Mouse (Mus musculus): ENCODE measurements at regions not wholly inside any gene's neighbourhood (a gene's known extent, or its start where the extent isn't known, plus 50 kb on each side); places are given as distances from the start of the nearest gene placed in this dataset.

GRCm38 (mm10) chr17:62280201-62280600, 600.9 kb downstream of the Efna5 start:
- H3K36me3 ChIP-seq (ENCODE audit: control insufficient read depth, insufficient read depth, low read length): no peaks in the 10 kb centered on the region
- 76% methylated on average over 3 of the region's 3 CpGs for WGBS
- H3K27me3 ChIP-seq (replicated peaks; ENCODE audit: control insufficient read depth, insufficient read depth, low read length): no peaks in the 10 kb centered on the region
- H3K4me1 ChIP-seq (ENCODE audit: control insufficient read depth, insufficient read depth, low read depth, low read length): no peaks in the 10 kb centered on the region
- H3K9me3 ChIP-seq (ENCODE audit: control insufficient read depth, low read length): no peaks in the 10 kb centered on the region
- ATAC-seq: no peak
- no peak overlapping the region for H3K27ac ChIP-seq (ENCODE audit: low read depth, low read length)
- no peak overlapping the region for H3K4me3 ChIP-seq (ENCODE audit: low read length)
- no peak overlapping the region for H3K9ac ChIP-seq (ENCODE audit: low read depth, low read length)
- no peak overlapping the region for H3K4me2 ChIP-seq (ENCODE audit: low read length)

GRCm38 (mm10) chr17:62271399-62271798, 609.7 kb downstream of the Efna5 start:
- H3K27ac ChIP-seq (ENCODE audit: low read depth, low read length): no peak overlapping the region
- no peaks in the 10 kb centered on the region for H3K27me3 ChIP-seq (replicated peaks; ENCODE audit: control insufficient read depth, insufficient read depth, low read length)
- no peaks in the 10 kb centered on the region for H3K36me3 ChIP-seq (ENCODE audit: control insufficient read depth, insufficient read depth, low read length)
- no peak overlapping the region for H3K4me2 ChIP-seq (ENCODE audit: low read length)
- no peak overlapping the region for H3K9ac ChIP-seq (ENCODE audit: low read depth, low read length)
- H3K9me3 ChIP-seq (ENCODE audit: control insufficient read depth, low read length): no peaks in the 10 kb centered on the region
- ATAC-seq: no peak
- no peak overlapping the region for H3K4me3 ChIP-seq (ENCODE audit: low read length)
- no peaks in the 10 kb centered on the region for H3K4me1 ChIP-seq (ENCODE audit: control insufficient read depth, insufficient read depth, low read depth, low read length)
- WGBS: 81% methylated on average over 7 of the region's 7 CpGs

GRCm38 (mm10) chr17:62269279-62269678, 611.8 kb downstream of the Efna5 start:
- Histone ChIP-seq H3K4me1 (ENCODE audit: control insufficient read depth, insufficient read depth, low read depth, low read length) (no peaks in the 10 kb centered on the region), H3K4me2 (ENCODE audit: low read length) (no peak overlapping the region), H3K36me3 (ENCODE audit: control insufficient read depth, insufficient read depth, low read length) (no peaks in the 10 kb centered on the region), H3K27ac (ENCODE audit: low read depth, low read length) (no peak overlapping the region), H3K9ac (ENCODE audit: low read depth, low read length) (no peak overlapping the region), H3K27me3 (replicated peaks; ENCODE audit: control insufficient read depth, insufficient read depth, low read length) (no peaks in the 10 kb centered on the region), H3K4me3 (ENCODE audit: low read length) (no peak overlapping the region), H3K9me3 (ENCODE audit: control insufficient read depth, low read length) (no peaks in the 10 kb centered on the region)
- no peak for ATAC-seq
- WGBS: 98% methylated on average over 4 of the region's 4 CpGs

- Histone ChIP-seq H3K27me3 (replicated peaks; ENCODE audit: control insufficient read depth, insufficient read depth, low read length) (no peaks in the 10 kb centered on the region), H3K36me3 (ENCODE audit: control insufficient read depth, insufficient read depth, low read length) (no peaks in the 10 kb centered on the region), H3K27ac (ENCODE audit: low read depth, low read length) (no peak overlapping the region), H3K4me1 (ENCODE audit: control insufficient read depth, insufficient read depth, low read depth, low read length) (no peaks in the 10 kb centered on the region), H3K4me3 (ENCODE audit: low read length) (no peak overlapping the region), H3K9ac (ENCODE audit: low read depth, low read length) (no peak overlapping the region), H3K9me3 (ENCODE audit: control insufficient read depth, low read length) (no peaks in the 10 kb centered on the region), H3K4me2 (ENCODE audit: low read length) (no peak overlapping the region)
- no peak for ATAC-seq
- 67% methylated on average over 3 of the region's 3 CpGs for WGBS
Measured at GRCm38 (mm10) chr17:62253448-62253847, 627.7 kb downstream of the Efna5 start.

- no peak overlapping the region for H3K4me3 ChIP-seq (ENCODE audit: low read length)
- H3K27me3 ChIP-seq (replicated peaks; ENCODE audit: control insufficient read depth, insufficient read depth, low read length): no peaks in the 10 kb centered on the region
- no peaks in the 10 kb centered on the region for H3K36me3 ChIP-seq (ENCODE audit: control insufficient read depth, insufficient read depth, low read length)
- WGBS: 6% methylated on average over 3 of the region's 3 CpGs
- no peaks in the 10 kb centered on the region for H3K9me3 ChIP-seq (ENCODE audit: control insufficient read depth, low read length)
- no peak overlapping the region for H3K9ac ChIP-seq (ENCODE audit: low read depth, low read length)
- no peaks in the 10 kb centered on the region for H3K4me1 ChIP-seq (ENCODE audit: control insufficient read depth, insufficient read depth, low read depth, low read length)
- ATAC-seq: no peak
- H3K27ac ChIP-seq (ENCODE audit: low read depth, low read length): no peak overlapping the region
- H3K4me2 ChIP-seq (ENCODE audit: low read length): no peak overlapping the region
Measured at GRCm38 (mm10) chr17:62248011-62248410, 633.1 kb downstream of the Efna5 start.

GRCm38 (mm10) chr17:62246650-62247049, 634.5 kb downstream of the Efna5 start:
- no peak for ATAC-seq
- Histone ChIP-seq H3K4me1 (ENCODE audit: control insufficient read depth, insufficient read depth, low read depth, low read length) (no peaks in the 10 kb centered on the region), H3K9me3 (ENCODE audit: control insufficient read depth, low read length) (no peaks in the 10 kb centered on the region), H3K9ac (ENCODE audit: low read depth, low read length) (no peak overlapping the region), H3K27me3 (replicated peaks; ENCODE audit: control insufficient read depth, insufficient read depth, low read length) (no peaks in the 10 kb centered on the region), H3K4me2 (ENCODE audit: low read length) (no peak overlapping the region), H3K27ac (ENCODE audit: low read depth, low read length) (no peak overlapping the region), H3K36me3 (ENCODE audit: control insufficient read depth, insufficient read depth, low read length) (no peaks in the 10 kb centered on the region), H3K4me3 (ENCODE audit: low read length) (no peak overlapping the region)
- 19% methylated on average over 4 of the region's 4 CpGs for WGBS

- H3K27me3 ChIP-seq (replicated peaks; ENCODE audit: control insufficient read depth, insufficient read depth, low read length): no peaks in the 10 kb centered on the region
- no peak overlapping the region for H3K27ac ChIP-seq (ENCODE audit: low read depth, low read length)
- no peaks in the 10 kb centered on the region for H3K4me1 ChIP-seq (ENCODE audit: control insufficient read depth, insufficient read depth, low read depth, low read length)
- H3K9me3 ChIP-seq (ENCODE audit: control insufficient read depth, low read length): no peaks in the 10 kb centered on the region
- ATAC-seq: no peak
- H3K4me2 ChIP-seq (ENCODE audit: low read length): no peak overlapping the region
- H3K9ac ChIP-seq (ENCODE audit: low read depth, low read length): no peak overlapping the region
- H3K4me3 ChIP-seq (ENCODE audit: low read length): no peak overlapping the region
- H3K36me3 ChIP-seq (ENCODE audit: control insufficient read depth, insufficient read depth, low read length): no peaks in the 10 kb centered on the region
Measured at GRCm38 (mm10) chr17:62230939-62231338, 650.2 kb downstream of the Efna5 start.

GRCm38 (mm10) chr17:62210441-62211025, 670.6 kb downstream of the Efna5 start:
- 84% methylated on average over 9 of the region's 9 CpGs for WGBS
- H3K27me3 ChIP-seq (replicated peaks; ENCODE audit: control insufficient read depth, insufficient read depth, low read length): no peaks in the 10 kb centered on the region
- H3K4me1 ChIP-seq (ENCODE audit: control insufficient read depth, insufficient read depth, low read depth, low read length): no peaks in the 10 kb centered on the region
- no peak overlapping the region for H3K4me2 ChIP-seq (ENCODE audit: low read length)
- H3K9ac ChIP-seq (ENCODE audit: low read depth, low read length): no peak overlapping the region
- no peaks in the 10 kb centered on the region for H3K9me3 ChIP-seq (ENCODE audit: control insufficient read depth, low read length)
- no peak overlapping the region for H3K27ac ChIP-seq (ENCODE audit: low read depth, low read length)
- no peaks in the 10 kb centered on the region for H3K36me3 ChIP-seq (ENCODE audit: control insufficient read depth, insufficient read depth, low read length)
- H3K4me3 ChIP-seq (ENCODE audit: low read length): no peak overlapping the region
- ATAC-seq: no peak

- Histone ChIP-seq H3K27me3 (replicated peaks; ENCODE audit: control insufficient read depth, insufficient read depth, low read length) (no peaks in the 10 kb centered on the region), H3K4me1 (ENCODE audit: control insufficient read depth, insufficient read depth, low read depth, low read length) (no peaks in the 10 kb centered on the region), H3K9me3 (ENCODE audit: control insufficient read depth, low read length) (no peaks in the 10 kb centered on the region), H3K9ac (ENCODE audit: low read depth, low read length) (no peak overlapping the region), H3K4me3 (ENCODE audit: low read length) (no peak overlapping the region), H3K4me2 (ENCODE audit: low read length) (no peak overlapping the region), H3K27ac (ENCODE audit: low read depth, low read length) (no peak overlapping the region), H3K36me3 (ENCODE audit: control insufficient read depth, insufficient read depth, low read length) (no peaks in the 10 kb centered on the region)
- no peak for ATAC-seq
- 85% methylated on average over 2 of the region's 2 CpGs for WGBS
Measured at GRCm38 (mm10) chr17:62202658-62203057, 678.5 kb downstream of the Efna5 start.

- no peak for ATAC-seq
- Histone ChIP-seq H3K4me1 (ENCODE audit: control insufficient read depth, insufficient read depth, low read depth, low read length) (no peaks in the 10 kb centered on the region), H3K9ac (ENCODE audit: low read depth, low read length) (no peak overlapping the region), H3K27me3 (replicated peaks; ENCODE audit: control insufficient read depth, insufficient read depth, low read length) (no peaks in the 10 kb centered on the region), H3K4me3 (ENCODE audit: low read length) (no peak overlapping the region), H3K4me2 (ENCODE audit: low read length) (no peak overlapping the region), H3K36me3 (ENCODE audit: control insufficient read depth, insufficient read depth, low read length) (no peaks in the 10 kb centered on the region), H3K27ac (ENCODE audit: low read depth, low read length) (no peak overlapping the region), H3K9me3 (ENCODE audit: control insufficient read depth, low read length) (no peaks in the 10 kb centered on the region)
- WGBS: 86% methylated on average over 4 of the region's 4 CpGs
Measured at GRCm38 (mm10) chr17:62200491-62200890, 680.6 kb downstream of the Efna5 start.
